Mouse (Mus musculus) embryonic facial prominence, embryonic 11.5 days (tissue): ENCODE results near the gene Ybx3. TPM values are rescaled to one million over a fixed set of nuclear protein-coding genes. Genes with fewer than 3 reads are reported as not detected.

Experiments used
- ATAC-seq: fragments of 200-750 bp; cut with Nextera tagmentation; replicated peaks from 2 replicates; pipeline ENCODE4 v1.8.0; 2017; ENCODE audit warnings: low read depth; ENCODE audit not compliant: insufficient number of reproducible peaks, low FRiP score, low TSS enrichment
- DNase-seq: peaks from one replicate; pipeline ENCODE4 v3.0.0-alpha.2; 2015; ENCODE audit warnings: low spot score
- H3K27ac ChIP-seq: fragments of 300-500 bp; sonication (generic); replicated peaks from 2 replicates; pipeline ENCODE4 v1.5.1; 2014; ENCODE audit warnings: mild to moderate bottlenecking, low read depth, low read length, control low read depth
- H3K27me3 ChIP-seq: fragments of 300-500 bp; sonication (generic); 2 replicates; pipeline ENCODE4 v1.6.1; 2014; ENCODE audit warnings: mild to moderate bottlenecking, low read length, moderate library complexity, mixed read lengths; ENCODE audit not compliant: control insufficient read depth, insufficient read depth
- H3K36me3 ChIP-seq: fragments of 300-500 bp; sonication (generic); replicated peaks from 2 replicates; pipeline ENCODE4 v1.6.1; 2014; ENCODE audit warnings: low read depth, mild to moderate bottlenecking, low read length, moderate library complexity, mixed read lengths; ENCODE audit not compliant: control insufficient read depth, insufficient read depth
- H3K4me1 ChIP-seq: fragments of 300-500 bp; sonication (generic); 2 replicates; pipeline ENCODE4 v1.6.1; 2014; ENCODE audit warnings: low read length, mixed read lengths; ENCODE audit not compliant: control insufficient read depth, insufficient read depth
- H3K4me2 ChIP-seq: fragments of 300-500 bp; sonication (generic); 2 replicates; pipeline ENCODE4 v1.6.1; 2014; ENCODE audit warnings: low read depth, mild to moderate bottlenecking, control low read depth, low read length, moderate library complexity
- H3K4me3 ChIP-seq: fragments of 300-500 bp; sonication (generic); 2 replicates; pipeline ENCODE4 v1.5.1; 2014; ENCODE audit warnings: low read depth, low read length, control low read depth
- H3K9ac ChIP-seq: fragments of 300-500 bp; sonication (generic); replicated peaks from 2 replicates; pipeline ENCODE4 v1.6.1; 2014; ENCODE audit warnings: mild to moderate bottlenecking, control low read depth, low read length
- H3K9me3 ChIP-seq: fragments of 300-500 bp; sonication (generic); replicated peaks from 2 replicates; pipeline ENCODE4 v1.6.1; 2016; ENCODE audit warnings: mild to moderate bottlenecking, low read length, inconsistent platforms, mixed read lengths; ENCODE audit not compliant: control insufficient read depth
- WGBS: fragments of 180-500 bp; shearing (Covaris S2); extraction: QIAGEN DNeasy Blood & Tissue Kit; methylation state at CpG from one replicate; pipeline ENCODE4 v1.1.7; 2014; 5-methylcytosine and 5-hydroxymethylcytosine counted together
- polyA plus RNA-seq: library from polyadenylated mRNA; unstranded; fragments of >200 nt; fragmentation: Nextera tagmentation; extraction: Ambion mirVana; gene quantifications from 2 replicates; pipeline ENCODE4 v1.2.1, GENCODE M21; 2014

The Ybx3 gene
- polyA plus RNA-seq, 1 experiment from 2014 or later, result 64.2 TPM

DNA sequence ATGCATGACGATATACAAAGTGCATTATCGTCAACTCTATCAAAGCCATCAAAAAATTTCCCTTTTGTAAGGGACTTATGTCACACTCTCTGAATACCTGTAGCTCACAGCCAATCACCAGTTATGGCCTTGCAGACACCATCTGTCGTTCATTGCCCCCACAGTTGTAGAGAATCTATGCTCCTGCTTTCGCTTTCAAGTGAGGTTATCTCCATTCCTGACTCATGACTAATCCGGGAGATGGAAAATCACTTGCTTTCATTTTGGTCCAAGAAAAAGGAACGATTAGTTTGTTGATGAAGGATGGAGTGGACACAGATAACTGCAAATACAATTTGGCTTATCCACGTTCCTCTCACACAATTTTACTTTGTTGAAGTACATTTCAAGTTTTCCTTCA lies 43.9 kb downstream of the Ybx3 start:
- Histone ChIP-seq H3K27ac (no peak overlapping the region), H3K4me1 (no peaks in the 10 kb centered on the region), H3K9me3 (no peaks in the 10 kb centered on the region), H3K27me3 (no peaks in the 10 kb centered on the region), H3K9ac (no peak overlapping the region), H3K36me3 (no peaks in the 10 kb centered on the region), H3K4me3 (no peak overlapping the region), H3K4me2 (no peak overlapping the region)
- ATAC-seq (no peak), DNase-seq (no peak)
- WGBS, result 84% methylated on average over 7 of the region's 7 CpGs

DNA sequence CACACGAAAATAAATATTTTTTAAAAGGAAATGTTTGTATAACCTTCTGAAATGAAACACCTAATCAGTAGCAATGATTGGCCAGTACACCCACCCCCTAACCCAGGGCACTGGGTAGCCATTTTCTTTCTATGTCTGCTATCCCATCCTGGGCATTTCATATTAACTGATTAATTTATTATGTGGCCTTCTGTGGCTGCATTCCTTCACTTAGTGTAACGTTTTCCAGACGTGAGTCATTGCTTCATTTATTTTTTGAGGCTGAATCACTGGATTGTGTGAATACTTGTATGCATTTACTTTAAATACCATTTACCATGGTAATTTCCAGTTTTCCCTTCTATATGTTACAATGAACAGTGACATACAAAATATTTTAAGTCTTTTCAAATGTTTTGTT lies 48.2 kb downstream of the Ybx3 start:
- Histone ChIP-seq H3K4me2 (no peak overlapping the region), H3K4me3 (no peak overlapping the region), H3K9ac (no peak overlapping the region), H3K4me1 (no peaks in the 10 kb centered on the region), H3K9me3 (no peaks in the 10 kb centered on the region), H3K36me3 (no peaks in the 10 kb centered on the region), H3K27ac (no peak overlapping the region), H3K27me3 (no peaks in the 10 kb centered on the region)
- peak; percentile 8 for DNase-seq
- ATAC-seq, result no peak
- WGBS, result 68% methylated on average over 3 of the region's 3 CpGs

- H3K4me3 ChIP-seq, result no peak overlapping the region
- WGBS, result 70% methylated on average over 3 of the region's 3 CpGs
- H3K4me2 ChIP-seq, result no peak overlapping the region
- no peaks in the 10 kb centered on the region for H3K36me3 ChIP-seq
- ATAC-seq (no peak), DNase-seq (no peak)
- H3K9me3 ChIP-seq, result no peaks in the 10 kb centered on the region
- H3K9ac ChIP-seq, result no peak overlapping the region
- no peak overlapping the region for H3K27ac ChIP-seq
- no peaks in the 10 kb centered on the region for H3K27me3 ChIP-seq
- no peaks in the 10 kb centered on the region for H3K4me1 ChIP-seq
Measured at GRCm38 (mm10) chr6:131339309-131339708, 49.0 kb downstream of the Ybx3 start.

DNA sequence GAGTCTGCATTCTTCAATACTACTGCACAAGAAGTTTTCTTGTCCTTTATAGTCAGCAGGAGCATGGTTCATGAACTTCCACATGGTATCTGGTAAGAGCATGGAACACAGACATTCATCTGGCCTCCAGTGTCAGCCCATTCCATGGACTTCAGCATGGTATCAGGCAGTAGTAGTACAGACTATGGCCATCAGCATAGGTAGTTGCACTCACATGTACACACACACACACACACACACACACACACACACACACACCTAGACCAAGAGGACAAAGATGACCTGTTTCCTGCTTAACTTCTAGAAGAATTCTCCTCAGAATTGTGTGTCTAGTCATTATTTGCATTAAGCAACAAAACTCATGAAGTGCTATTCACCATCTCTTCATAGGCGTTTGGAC lies 49.5 kb downstream of the Ybx3 start:
- no peak for ATAC-seq
- no peak for DNase-seq
- no peaks in the 10 kb centered on the region for H3K9me3 ChIP-seq
- H3K4me1 ChIP-seq, result no peaks in the 10 kb centered on the region
- H3K9ac ChIP-seq, result no peak overlapping the region
- no peak overlapping the region for H3K4me3 ChIP-seq
- H3K27me3 ChIP-seq, result no peaks in the 10 kb centered on the region
- H3K36me3 ChIP-seq, result no peaks in the 10 kb centered on the region
- 59% methylated on average over 1 of the region's 1 CpGs for WGBS
- no peak overlapping the region for H3K27ac ChIP-seq
- H3K4me2 ChIP-seq, result no peak overlapping the region

GRCm38 (mm10) chr6:131327076-131327475 lies 61.2 kb downstream of the Ybx3 start:
- Histone ChIP-seq H3K27ac (no peak overlapping the region), H3K9ac (no peak overlapping the region), H3K36me3 (no peaks in the 10 kb centered on the region), H3K4me1 (no peaks in the 10 kb centered on the region), H3K4me3 (no peak overlapping the region), H3K9me3 (no peaks in the 10 kb centered on the region), H3K27me3 (no peaks in the 10 kb centered on the region), H3K4me2 (no peak overlapping the region)
- WGBS, result 91% methylated on average over 2 of the region's 2 CpGs
- DNase-seq (no peak), ATAC-seq (no peak)

DNA sequence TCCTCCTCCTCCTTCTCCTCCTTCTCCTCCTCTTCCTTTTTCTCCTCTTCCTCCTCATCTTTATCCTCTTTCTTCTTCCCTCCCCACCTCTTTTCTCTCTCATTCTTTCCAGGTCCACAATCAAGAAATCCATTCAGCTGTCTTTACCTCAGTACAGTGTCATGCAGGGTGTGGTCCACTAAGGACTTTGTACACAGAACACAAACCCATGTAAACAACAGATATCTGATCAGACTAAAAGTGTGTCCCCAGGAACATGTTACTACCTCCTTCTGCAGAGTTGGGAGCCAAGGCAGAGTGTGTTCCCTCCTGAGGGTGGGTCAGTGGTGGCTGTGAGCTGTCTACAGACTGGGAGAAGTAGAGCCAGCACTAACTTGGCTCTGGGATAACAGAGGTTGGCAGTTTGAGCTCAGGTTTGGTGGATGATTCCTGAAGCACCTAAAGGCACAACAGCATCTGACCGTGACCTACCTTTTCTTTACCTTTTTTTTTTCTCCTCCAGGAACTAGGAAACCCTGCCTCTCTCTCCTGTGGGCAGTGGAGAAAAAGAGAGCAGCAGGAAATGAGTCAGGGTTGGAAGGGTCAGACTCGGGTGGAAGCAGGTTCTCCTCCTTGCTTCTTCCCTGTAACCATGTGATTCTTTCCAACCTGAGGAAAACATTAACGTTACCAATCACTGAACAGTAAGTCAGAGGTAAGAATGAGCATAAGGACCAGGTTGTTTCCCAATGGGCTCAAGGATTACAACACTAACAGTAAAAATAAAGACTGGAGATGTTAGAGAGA lies 66.2 kb downstream of the Ybx3 start:
- 73% methylated on average over 3 of the region's 3 CpGs for WGBS
- DNase-seq, result no peak

DNA sequence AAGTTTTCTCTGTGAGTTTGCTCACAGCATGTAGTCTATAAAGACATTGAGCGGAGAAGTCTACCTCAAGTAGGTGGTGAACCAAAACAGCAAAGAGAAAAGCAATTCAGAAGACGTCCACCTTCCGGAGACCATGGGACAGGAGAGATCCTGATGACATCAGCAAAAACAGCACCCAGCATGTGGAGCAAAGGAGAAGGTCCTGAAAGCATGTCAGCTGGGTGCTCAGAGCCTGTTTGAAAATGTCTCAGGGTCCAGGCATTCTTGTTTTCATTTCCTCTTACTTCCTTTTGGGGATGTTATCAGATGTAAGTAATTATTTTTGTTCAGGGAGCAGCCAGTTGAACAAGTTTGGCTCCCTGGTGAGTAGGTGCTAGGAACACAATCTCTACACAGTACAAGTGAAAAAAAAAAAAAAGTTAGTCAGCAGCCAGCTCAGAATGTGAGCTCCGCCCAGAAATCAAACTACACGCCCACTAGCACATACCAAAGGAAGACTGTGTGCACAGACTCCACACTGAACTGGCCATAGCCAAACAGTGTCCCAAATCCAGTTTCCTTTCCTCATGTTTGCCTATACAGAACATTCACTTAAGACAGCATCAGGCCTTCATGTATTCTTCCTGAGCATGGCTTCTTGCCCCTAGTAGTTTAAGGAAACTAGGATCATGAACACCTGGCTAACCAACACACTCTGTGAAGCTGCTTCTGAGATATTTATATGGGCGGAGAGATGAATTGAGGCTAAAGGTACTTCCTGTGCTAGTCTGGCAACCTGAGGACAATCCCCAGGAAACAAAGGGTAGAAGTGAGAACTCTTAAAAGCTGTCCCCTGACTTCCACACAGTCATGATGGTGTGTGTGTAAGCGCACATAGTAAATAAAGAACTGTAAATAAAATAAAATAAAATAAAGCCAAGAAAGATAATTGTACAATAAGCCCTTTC lies 71.8 kb downstream of the Ybx3 start:
- no peaks in the 10 kb centered on the region for H3K27me3 ChIP-seq
- no peak overlapping the region for H3K9ac ChIP-seq
- no peaks in the 10 kb centered on the region for H3K36me3 ChIP-seq
- no peak overlapping the region for H3K4me2 ChIP-seq
- no peaks in the 10 kb centered on the region for H3K4me1 ChIP-seq
- H3K9me3 ChIP-seq, result no peaks in the 10 kb centered on the region
- WGBS, result 85% methylated on average over 7 of the region's 7 CpGs
- DNase-seq (no peak), ATAC-seq (no peak)
- H3K27ac ChIP-seq, result no peak overlapping the region
- no peak overlapping the region for H3K4me3 ChIP-seq

More for the DNA sequence above, 66.2 kb downstream of the Ybx3 start:
- H3K4me3 ChIP-seq, result no peak overlapping the region
- no peak overlapping the region for H3K27ac ChIP-seq
- H3K9me3 ChIP-seq, result no peaks in the 10 kb centered on the region
- H3K36me3 ChIP-seq, result no peaks in the 10 kb centered on the region
- no peak overlapping the region for H3K4me2 ChIP-seq
- ATAC-seq, result no peak
- H3K4me1 ChIP-seq, result no peaks in the 10 kb centered on the region
- no peaks in the 10 kb centered on the region for H3K27me3 ChIP-seq
- H3K9ac ChIP-seq, result no peak overlapping the region
